Mouse (Mus musculus) kidney, postnatal 0 days (tissue): ENCODE results near the gene Ranbp17. TPM values are rescaled to one million over a fixed set of nuclear protein-coding genes. Genes with fewer than 3 reads are reported as not detected.

ENCODE experiments used
- ATAC-seq: fragments of 200-750 bp; cut with Nextera tagmentation; replicated peaks from 2 replicates; pipeline ENCODE4 v1.8.0; 2017; ENCODE audit warnings: low read depth, moderate number of reproducible peaks, moderate TSS enrichment, moderate library complexity; ENCODE audit not compliant: low FRiP score
- DNase-seq: peaks from one replicate; pipeline ENCODE4 v3.0.0-alpha.2; 2016; ENCODE audit warnings: low spot score
- H3K27ac ChIP-seq: fragments of 300-500 bp; sonication (generic); 2 replicates; pipeline ENCODE4 v1.5.1; 2014; ENCODE audit warnings: mild to moderate bottlenecking
- H3K27me3 ChIP-seq: fragments of 300-500 bp; sonication (generic); 2 replicates; pipeline ENCODE4 v1.6.1; 2014; ENCODE audit warnings: low read length, mixed read lengths; ENCODE audit not compliant: insufficient read depth
- H3K36me3 ChIP-seq: fragments of 300-500 bp; sonication (generic); 2 replicates; pipeline ENCODE4 v1.6.1; 2014; ENCODE audit warnings: low read length, mixed read lengths; ENCODE audit not compliant: insufficient read depth
- H3K4me1 ChIP-seq: fragments of 300-500 bp; sonication (generic); replicated peaks from 2 replicates; pipeline ENCODE4 v1.6.1; 2014; ENCODE audit warnings: antibody characterized with exemption, low read length, mixed read lengths; ENCODE audit not compliant: insufficient read depth
- H3K4me2 ChIP-seq: fragments of 300-500 bp; sonication (generic); 2 replicates; pipeline ENCODE4 v1.6.1; 2014; ENCODE audit warnings: mild to moderate bottlenecking, low read length, moderate library complexity, mixed read lengths
- H3K4me3 ChIP-seq: fragments of 300-500 bp; sonication (generic); replicated peaks from 2 replicates; pipeline ENCODE4 v1.5.1; 2014; ENCODE audit warnings: low read depth, low read length
- H3K9ac ChIP-seq: fragments of 300-500 bp; sonication (generic); 2 replicates; pipeline ENCODE4 v1.6.1; 2014; ENCODE audit warnings: low read depth, low read length
- H3K9me3 ChIP-seq: fragments of 300-500 bp; sonication (generic); replicated peaks from 2 replicates; pipeline ENCODE4 v1.6.1; 2016; ENCODE audit warnings: low read length, inconsistent platforms, mixed read lengths
- CTCF ChIP-seq: IDR thresholded peaks from 2 replicates; pipeline ENCODE4 v1.5.1; 2016; ENCODE audit warnings: antibody characterized with exemption, low read depth, mild to moderate bottlenecking, moderate library complexity
- WGBS: fragments of 180-500 bp; shearing (Covaris S2); extraction: QIAGEN DNeasy Blood & Tissue Kit; methylation state at CpG from one replicate; pipeline ENCODE4 v1.1.7; 2014; 5-methylcytosine and 5-hydroxymethylcytosine counted together
- polyA plus RNA-seq: library from polyadenylated mRNA; unstranded; fragments of >200 nt; fragmentation: Nextera tagmentation; extraction: Ambion mirVana; gene quantifications from 2 replicates; pipeline ENCODE4 v1.2.1, GENCODE M21; 2015

Ranbp17 gene
- polyA plus RNA-seq, 1 experiment from 2014 or later, result 5.4 TPM

DNA sequence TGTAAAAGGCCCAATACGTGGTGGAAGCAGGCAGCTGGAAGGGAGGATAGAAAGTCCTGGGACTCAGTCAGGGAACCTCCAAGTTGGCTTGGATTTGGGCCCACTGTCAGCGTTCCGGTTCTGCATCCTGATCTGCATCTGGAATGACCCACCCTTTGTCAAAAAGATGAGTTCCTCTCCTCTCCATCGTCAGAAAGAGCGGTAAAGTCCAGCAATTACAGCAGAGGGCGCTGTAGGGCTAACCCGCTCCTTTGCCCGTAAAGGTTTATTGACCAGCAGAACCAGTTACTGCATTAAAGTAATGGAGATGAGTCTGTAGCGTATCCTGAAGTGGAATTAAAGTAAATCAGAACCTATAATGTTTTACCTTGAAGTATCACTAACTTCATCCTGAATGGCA, 343.1 kb downstream of the Ranbp17 start:
- Histone ChIP-seq H3K4me1 (no peaks in the 10 kb centered on the region), H3K4me2 (no peak overlapping the region), H3K36me3 (no peaks in the 10 kb centered on the region), H3K27me3 (no peaks in the 10 kb centered on the region), H3K9me3 (no peaks in the 10 kb centered on the region), H3K4me3 (no peak overlapping the region), H3K27ac (no peak overlapping the region), H3K9ac (no peak overlapping the region)
- DNase-seq, result peak; percentile 72
- no peak for ATAC-seq
- TF ChIP-seq CTCF, result peak; percentile 82
- 16% methylated on average over 9 of the region's 9 CpGs for WGBS

DNA sequence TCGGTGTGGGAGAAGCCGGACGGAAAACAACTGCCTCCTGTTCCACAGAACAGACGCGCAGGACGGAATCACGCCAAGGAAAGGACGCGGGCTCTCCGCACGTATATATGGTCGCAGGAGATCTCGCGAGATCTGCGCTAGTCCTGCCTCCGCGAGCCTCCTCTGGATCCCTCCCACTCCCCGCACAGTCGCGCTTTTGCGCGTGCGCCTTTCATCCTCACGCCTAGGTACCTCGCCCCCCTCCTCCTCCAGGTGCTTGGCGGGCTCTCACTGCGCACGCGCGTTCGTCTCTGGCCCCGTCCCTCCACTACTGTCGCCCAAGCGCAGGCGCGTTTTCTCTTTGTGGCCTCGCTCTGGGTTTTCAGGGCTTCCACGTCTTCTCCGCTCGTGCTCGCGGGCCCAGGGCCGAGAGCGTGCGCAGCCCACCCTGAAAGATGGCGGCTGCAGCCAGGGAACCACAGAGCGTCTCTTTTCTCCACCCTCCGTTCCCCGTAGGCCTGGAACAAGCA, 350.5 kb downstream of the Ranbp17 start, which contains the start of gene Npm1:
TSS of gene Npm1 (minus strand) at position 209 of the 509 bp plus-strand sequence.
- ATAC-seq, result peak; percentile 96
- no peaks in the 10 kb centered on the region for H3K27me3 ChIP-seq
- H3K4me3 ChIP-seq, result peak within 1 kb of the TSS; percentile 90
- peak within 1 kb of the TSS; percentile 90 for H3K9ac ChIP-seq
- peaks cover 4% of the 10 kb centered on the region; the same call in 1 of the 2 replicates for H3K4me1 ChIP-seq
- H3K9me3 ChIP-seq, result no peaks in the 10 kb centered on the region
- DNase-seq, result peak; percentile 100
- peaks cover 19% of the 10 kb centered on the region; the same call in 1 of the 2 replicates for H3K36me3 ChIP-seq
- H3K27ac ChIP-seq, result peak within 1 kb of the TSS; percentile 95
- TF ChIP-seq CTCF, result no peak
- peak within 1 kb of the TSS; percentile 84 for H3K4me2 ChIP-seq
- WGBS, result 6% methylated on average over 49 of the region's 49 CpGs

DNA sequence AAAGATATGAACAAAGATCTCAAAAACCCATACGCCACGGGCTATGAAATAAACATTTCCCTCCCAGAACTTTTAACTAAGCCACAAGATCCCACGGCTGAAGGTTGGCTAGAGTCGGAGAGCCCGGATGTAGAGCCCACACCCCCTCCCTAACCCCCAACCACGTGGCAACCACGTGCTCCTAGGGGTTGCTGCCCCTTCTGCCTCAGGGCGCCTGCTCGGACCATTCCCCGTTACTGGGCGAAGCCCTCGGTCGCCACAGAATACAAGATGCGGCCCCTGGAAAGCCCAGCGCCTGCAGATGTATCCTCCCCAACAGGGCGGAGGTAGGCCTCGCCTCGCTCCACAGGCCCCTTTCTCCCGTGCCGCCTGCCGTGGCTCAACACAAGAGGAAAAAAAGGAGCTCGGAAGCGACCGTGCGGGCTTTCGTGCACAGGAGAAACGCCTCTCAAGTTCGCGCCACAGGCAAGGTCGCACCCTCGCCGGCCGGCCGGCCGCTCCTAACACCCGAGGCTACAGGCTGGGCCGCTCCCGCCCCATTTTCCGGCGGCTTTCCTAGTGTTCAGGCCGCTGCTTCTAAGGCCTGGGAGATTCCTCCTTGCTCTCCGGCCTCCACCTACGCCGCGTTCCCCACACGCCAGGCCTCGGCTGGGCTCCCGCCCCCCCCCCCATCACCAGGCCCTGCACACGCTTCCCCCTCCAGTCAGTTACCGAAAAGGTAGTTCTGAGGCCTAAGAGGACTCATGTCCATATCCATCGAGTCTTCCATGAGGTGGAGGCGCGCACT, 351.1 kb downstream of the Ranbp17 start:
- Histone ChIP-seq H3K36me3 (peaks cover 21% of the 10 kb centered on the region; the same call in 1 of the 2 replicates), H3K4me2 (peak overlapping the region; percentile 84), H3K4me1 (peaks cover 4% of the 10 kb centered on the region; the same call in 1 of the 2 replicates), H3K9me3 (no peaks in the 10 kb centered on the region), H3K9ac (peak overlapping the region; percentile 90), H3K27ac (peak overlapping the region; percentile 88), H3K4me3 (peak overlapping the region; percentile 90), H3K27me3 (no peaks in the 10 kb centered on the region)
- TF ChIP-seq CTCF, result no peak
- 3% methylated on average over 48 of the region's 53 CpGs for WGBS
- DNase-seq, result peak; percentile 77
- ATAC-seq, result peak; percentile 79

Other genes with a start within 250 kb of the Ranbp17 start
- gene Gm12117, start 237.0 kb downstream of the Ranbp17 start, polyA plus RNA-seq, result not detected in 2 replicates
- 1.5 and 1.6 TPM in 2 replicates for gene Gabrp, start 65.2 kb upstream of the Ranbp17 start, polyA plus RNA-seq
- not detected in 2 replicates for gene D130052B06Rik, start 85.6 kb upstream of the Ranbp17 start, polyA plus RNA-seq